Mouse (Mus musculus): ENCODE results near the gene Cpm. TPM values are rescaled to one million over a fixed set of nuclear protein-coding genes. Genes with fewer than 3 reads are reported as not detected.

The Cpm gene
- polyA plus RNA-seq, 1 experiment from 2014 or later = 47.7 TPM

DNA sequence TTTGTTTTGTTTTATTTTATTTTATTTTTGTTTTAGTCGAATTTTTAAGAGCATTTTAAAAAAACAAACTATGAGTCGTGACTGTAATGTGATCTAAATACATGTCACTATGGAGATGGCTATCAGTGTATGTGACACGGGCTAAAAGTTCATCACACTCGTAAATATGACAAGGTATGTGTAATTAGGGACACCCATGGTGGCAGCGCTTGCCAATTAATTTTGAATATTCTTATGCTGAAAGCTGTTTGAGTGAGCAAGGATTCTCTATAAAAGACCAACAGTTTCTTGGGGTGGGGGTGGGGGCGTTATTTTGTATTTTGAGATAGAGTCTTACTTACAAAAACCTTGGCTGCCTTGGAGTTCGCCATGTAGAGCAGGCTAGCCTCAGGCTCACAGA, 96.4 kb downstream of the Cpm start:
- H3K4me2 ChIP-seq (ENCODE audit: low read depth, low read length) = no peak overlapping the region
- no peaks in the 10 kb centered on the region for H3K27me3 ChIP-seq (replicated peaks; ENCODE audit: control insufficient read depth, insufficient read depth, low read length)
- H3K4me1 ChIP-seq (ENCODE audit: control insufficient read depth, insufficient read depth, low read length) = no peaks in the 10 kb centered on the region
- 76% methylated on average over 7 of the region's 7 CpGs for WGBS
- no peaks in the 10 kb centered on the region for H3K9me3 ChIP-seq (ENCODE audit: control insufficient read depth, low read length)
- no peak overlapping the region for H3K4me3 ChIP-seq (ENCODE audit: low read length)
- no peak for ATAC-seq
- H3K36me3 ChIP-seq (ENCODE audit: control insufficient read depth, insufficient read depth, low read length) = no peaks in the 10 kb centered on the region
- no peak overlapping the region for H3K9ac ChIP-seq (ENCODE audit: low read depth, low read length)
- no peak overlapping the region for H3K27ac ChIP-seq (ENCODE audit: low read length)

DNA sequence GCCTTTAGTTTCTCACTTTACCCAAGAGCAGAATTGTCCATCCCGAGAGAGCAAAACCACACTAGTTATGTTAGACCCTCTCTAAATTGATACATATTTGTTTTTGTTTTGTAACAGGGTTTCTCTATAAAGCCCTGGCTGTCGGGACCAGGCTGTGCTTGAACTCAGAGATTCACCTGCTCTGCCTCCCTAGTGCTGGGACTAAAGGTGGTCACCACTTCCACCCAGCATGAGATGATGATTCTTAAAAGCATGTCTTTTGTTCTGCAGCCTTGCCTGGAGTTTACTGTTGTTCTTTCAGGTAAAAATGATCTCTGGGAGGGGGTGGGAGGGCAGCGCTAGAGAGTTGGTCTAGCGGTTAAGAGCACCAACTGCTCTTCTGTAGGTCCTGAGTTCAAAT, 97.0 kb downstream of the Cpm start:
- Histone ChIP-seq H3K4me3 (ENCODE audit: low read length) (no peak overlapping the region), H3K27ac (ENCODE audit: low read length) (no peak overlapping the region), H3K4me2 (ENCODE audit: low read depth, low read length) (no peak overlapping the region), H3K4me1 (ENCODE audit: control insufficient read depth, insufficient read depth, low read length) (no peaks in the 10 kb centered on the region), H3K9ac (ENCODE audit: low read depth, low read length) (no peak overlapping the region), H3K36me3 (ENCODE audit: control insufficient read depth, insufficient read depth, low read length) (no peaks in the 10 kb centered on the region), H3K9me3 (ENCODE audit: control insufficient read depth, low read length) (no peaks in the 10 kb centered on the region), H3K27me3 (replicated peaks; ENCODE audit: control insufficient read depth, insufficient read depth, low read length) (no peaks in the 10 kb centered on the region)
- ATAC-seq = no peak
- 96% methylated on average over 4 of the region's 4 CpGs for WGBS

DNA sequence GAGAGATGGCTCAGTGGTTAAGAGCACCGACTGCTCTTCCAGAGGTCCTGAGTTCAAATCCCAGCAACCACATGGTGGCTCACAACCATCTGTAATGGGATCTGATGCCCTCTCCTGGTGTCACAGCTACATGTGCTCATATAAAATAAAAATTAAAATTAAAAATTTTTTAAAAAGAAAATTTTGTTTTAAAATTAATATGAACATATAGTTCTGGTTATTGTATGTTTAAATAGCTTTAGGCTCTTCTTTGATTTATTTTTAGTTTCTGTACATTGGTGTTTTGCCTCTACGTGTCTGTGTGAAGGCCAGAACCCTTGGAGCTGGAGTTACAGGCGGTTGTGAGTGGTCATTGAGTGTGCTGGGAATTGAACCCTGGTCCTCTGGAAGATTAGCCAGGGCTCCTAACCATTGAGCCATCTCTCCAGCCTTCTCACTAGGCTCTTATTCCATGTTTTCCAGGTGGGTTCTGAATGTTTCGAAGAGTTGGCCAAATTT, 97.6 kb downstream of the Cpm start:
- Histone ChIP-seq H3K9ac (ENCODE audit: low read depth, low read length) (no peak overlapping the region), H3K4me1 (ENCODE audit: control insufficient read depth, insufficient read depth, low read length) (no peaks in the 10 kb centered on the region), H3K9me3 (ENCODE audit: control insufficient read depth, low read length) (no peaks in the 10 kb centered on the region), H3K27ac (ENCODE audit: low read length) (no peak overlapping the region), H3K4me2 (ENCODE audit: low read depth, low read length) (no peak overlapping the region), H3K27me3 (replicated peaks; ENCODE audit: control insufficient read depth, insufficient read depth, low read length) (no peaks in the 10 kb centered on the region), H3K36me3 (ENCODE audit: control insufficient read depth, insufficient read depth, low read length) (no peaks in the 10 kb centered on the region), H3K4me3 (ENCODE audit: low read length) (no peak overlapping the region)
- 96% methylated on average over 4 of the region's 4 CpGs for WGBS
- no peak for ATAC-seq

DNA sequence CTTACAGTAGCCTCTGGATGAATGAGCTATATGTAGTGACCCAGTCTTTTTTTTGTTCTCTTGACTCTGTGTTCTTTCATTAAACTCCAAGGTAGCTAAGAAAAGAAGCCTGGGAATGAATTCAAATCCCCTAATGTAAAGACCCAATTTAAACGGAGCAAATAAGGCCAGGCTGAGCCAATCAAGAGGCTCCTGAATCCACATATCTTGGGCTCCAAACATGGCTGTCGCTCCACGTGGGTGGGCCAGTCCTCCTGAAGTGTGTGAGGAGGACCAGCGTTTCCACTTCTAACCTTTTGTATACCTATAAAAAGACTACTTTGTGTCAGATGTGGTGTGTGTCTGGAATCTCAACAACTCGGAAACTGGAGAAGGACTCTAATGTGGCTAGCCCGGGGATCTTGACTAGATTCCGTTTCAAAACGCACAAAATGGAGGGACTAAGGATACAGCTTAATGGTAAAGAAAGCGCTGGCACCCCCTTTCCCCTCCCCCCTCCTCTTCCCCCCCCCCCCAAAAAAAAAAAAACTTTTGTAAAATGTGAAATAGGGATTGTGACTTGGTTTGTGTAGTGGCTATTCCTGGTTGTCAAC, 98.3 kb downstream of the Cpm start:
- Histone ChIP-seq H3K4me1 (ENCODE audit: control insufficient read depth, insufficient read depth, low read length) (no peaks in the 10 kb centered on the region), H3K9me3 (ENCODE audit: control insufficient read depth, low read length) (no peaks in the 10 kb centered on the region), H3K9ac (ENCODE audit: low read depth, low read length) (no peak overlapping the region), H3K4me2 (ENCODE audit: low read depth, low read length) (no peak overlapping the region), H3K36me3 (ENCODE audit: control insufficient read depth, insufficient read depth, low read length) (no peaks in the 10 kb centered on the region), H3K27ac (ENCODE audit: low read length) (no peak overlapping the region), H3K4me3 (ENCODE audit: low read length) (no peak overlapping the region), H3K27me3 (replicated peaks; ENCODE audit: control insufficient read depth, insufficient read depth, low read length) (no peaks in the 10 kb centered on the region)
- 69% methylated on average over 9 of the region's 9 CpGs for WGBS
- ATAC-seq = no peak

DNA sequence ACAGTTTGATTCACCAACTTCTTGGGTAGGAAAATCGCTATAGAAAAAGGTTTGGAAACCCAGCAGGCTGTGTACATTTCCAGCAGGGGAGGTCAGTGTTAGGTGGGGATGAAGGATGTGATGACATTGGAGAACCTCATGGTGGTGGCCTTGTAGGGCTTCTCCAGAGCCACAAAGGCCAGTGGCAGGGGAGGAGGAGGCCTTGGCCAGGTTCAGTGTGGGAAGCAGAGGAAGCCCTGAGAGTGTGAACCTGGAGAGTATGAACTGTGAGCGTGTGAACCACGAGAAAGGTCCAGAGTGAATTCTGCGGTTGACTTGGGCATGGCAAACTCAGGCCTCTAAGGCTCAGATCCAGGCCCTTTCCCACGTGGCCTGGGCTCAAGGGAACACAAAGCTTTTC, 99.3 kb downstream of the Cpm start:
- Histone ChIP-seq H3K9ac (ENCODE audit: low read depth, low read length) (no peak overlapping the region), H3K4me3 (ENCODE audit: low read length) (no peak overlapping the region), H3K4me2 (ENCODE audit: low read depth, low read length) (no peak overlapping the region), H3K27ac (ENCODE audit: low read length) (no peak overlapping the region), H3K27me3 (replicated peaks; ENCODE audit: control insufficient read depth, insufficient read depth, low read length) (no peaks in the 10 kb centered on the region), H3K36me3 (ENCODE audit: control insufficient read depth, insufficient read depth, low read length) (no peaks in the 10 kb centered on the region), H3K9me3 (ENCODE audit: control insufficient read depth, low read length) (no peaks in the 10 kb centered on the region), H3K4me1 (ENCODE audit: control insufficient read depth, insufficient read depth, low read length) (no peaks in the 10 kb centered on the region)
- ATAC-seq = no peak
- WGBS = 83% methylated on average over 5 of the region's 5 CpGs

DNA sequence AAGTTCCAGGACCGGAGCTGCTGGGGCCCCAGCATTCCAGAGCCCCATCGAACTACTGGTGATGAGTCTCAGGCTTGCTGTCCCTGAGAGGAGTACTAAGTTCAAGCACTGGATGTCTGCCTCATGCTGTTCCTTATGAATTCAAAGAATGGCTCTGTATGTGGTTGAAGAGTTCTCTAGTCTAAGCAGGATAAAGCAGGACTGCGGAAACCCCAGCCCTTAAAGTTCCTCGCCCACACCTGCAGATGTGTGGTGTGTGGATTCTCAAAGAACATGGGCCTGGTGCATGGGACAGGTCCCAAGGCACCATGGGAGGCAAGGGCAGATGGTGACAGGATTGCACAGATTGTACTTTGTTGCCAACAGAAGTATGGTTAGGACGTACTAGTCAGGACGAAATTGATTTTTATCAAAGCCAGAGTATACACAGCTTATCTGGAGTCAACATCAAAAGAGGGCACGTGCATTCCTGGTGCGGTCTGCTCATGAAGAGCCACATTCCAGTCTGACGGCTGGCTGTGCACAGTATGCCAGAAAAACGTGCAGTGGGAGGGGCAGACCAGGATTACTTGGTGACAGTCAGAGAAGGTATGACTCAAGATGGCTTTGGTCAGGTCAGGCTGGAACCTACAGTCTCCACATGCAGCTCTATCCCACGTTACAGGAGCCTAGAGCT, 100.0 kb downstream of the Cpm start:
- no peaks in the 10 kb centered on the region for H3K36me3 ChIP-seq (ENCODE audit: control insufficient read depth, insufficient read depth, low read length)
- 0 out of 2 replicates have a peak, but pooled peaks have one; percentile 11 for ATAC-seq
- no peak overlapping the region for H3K27ac ChIP-seq (ENCODE audit: low read length)
- no peaks in the 10 kb centered on the region for H3K9me3 ChIP-seq (ENCODE audit: control insufficient read depth, low read length)
- H3K4me1 ChIP-seq (ENCODE audit: control insufficient read depth, insufficient read depth, low read length) = no peaks in the 10 kb centered on the region
- no peak overlapping the region for H3K9ac ChIP-seq (ENCODE audit: low read depth, low read length)
- 57% methylated on average over 11 of the region's 11 CpGs for WGBS
- no peak overlapping the region for H3K4me3 ChIP-seq (ENCODE audit: low read length)
- H3K27me3 ChIP-seq (replicated peaks; ENCODE audit: control insufficient read depth, insufficient read depth, low read length) = no peaks in the 10 kb centered on the region
- H3K4me2 ChIP-seq (ENCODE audit: low read depth, low read length) = no peak overlapping the region

DNA sequence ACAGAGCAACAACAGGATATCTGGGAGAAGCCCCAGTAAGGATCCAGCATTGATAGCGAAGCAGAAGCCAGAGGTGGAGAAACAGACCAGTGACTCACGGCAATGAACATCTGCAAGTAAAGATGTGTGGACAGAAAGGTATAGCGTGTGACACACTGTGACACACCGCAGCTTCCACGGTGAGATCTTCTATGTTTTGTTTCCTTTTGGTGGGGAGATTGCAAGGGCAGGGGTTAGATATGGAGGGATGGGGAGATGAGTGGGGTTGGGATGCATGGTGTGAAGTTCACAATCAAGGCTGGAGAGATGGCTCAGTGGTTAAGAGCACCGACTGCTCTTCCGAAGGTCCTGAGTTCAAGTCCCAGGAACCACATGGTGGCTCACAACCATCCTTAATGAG, 100.8 kb downstream of the Cpm start:
- 94% methylated on average over 7 of the region's 7 CpGs for WGBS
- Histone ChIP-seq H3K9me3 (ENCODE audit: control insufficient read depth, low read length) (no peaks in the 10 kb centered on the region), H3K4me2 (ENCODE audit: low read depth, low read length) (no peak overlapping the region), H3K36me3 (ENCODE audit: control insufficient read depth, insufficient read depth, low read length) (no peaks in the 10 kb centered on the region), H3K4me1 (ENCODE audit: control insufficient read depth, insufficient read depth, low read length) (no peaks in the 10 kb centered on the region), H3K27ac (ENCODE audit: low read length) (no peak overlapping the region), H3K9ac (ENCODE audit: low read depth, low read length) (no peak overlapping the region), H3K4me3 (ENCODE audit: low read length) (no peak overlapping the region), H3K27me3 (replicated peaks; ENCODE audit: control insufficient read depth, insufficient read depth, low read length) (no peaks in the 10 kb centered on the region)
- ATAC-seq = no peak

DNA sequence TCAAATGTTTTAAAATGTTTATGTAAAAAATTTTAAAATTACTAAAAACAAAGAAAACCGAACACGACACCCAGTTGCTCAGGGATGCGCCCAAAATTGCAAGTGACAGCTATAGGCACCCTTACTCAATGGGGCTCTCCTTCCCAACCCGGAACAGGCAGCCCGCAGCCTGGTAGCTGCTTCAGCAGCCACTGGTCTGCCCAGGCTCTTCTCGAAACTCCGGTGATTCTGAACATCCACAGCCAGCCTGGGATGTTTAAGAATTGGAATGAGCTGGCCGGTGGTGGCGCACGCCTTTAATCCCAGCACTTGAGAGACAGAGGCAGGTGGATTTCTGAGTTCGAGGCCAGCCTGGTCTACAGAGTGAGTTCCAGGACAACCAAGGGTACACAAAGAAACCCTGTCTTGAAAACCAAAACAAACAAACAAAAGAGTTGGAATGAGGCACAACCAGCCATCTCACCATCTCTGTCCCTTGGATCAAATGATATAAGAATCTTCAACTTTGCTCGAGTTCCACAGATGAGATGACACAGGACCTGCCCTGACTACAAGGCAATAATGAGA, 101.4 kb downstream of the Cpm start:
- no peak overlapping the region for H3K27ac ChIP-seq (ENCODE audit: low read length)
- no peaks in the 10 kb centered on the region for H3K4me1 ChIP-seq (ENCODE audit: control insufficient read depth, insufficient read depth, low read length)
- no peak overlapping the region for H3K4me3 ChIP-seq (ENCODE audit: low read length)
- no peak overlapping the region for H3K9ac ChIP-seq (ENCODE audit: low read depth, low read length)
- no peak overlapping the region for H3K4me2 ChIP-seq (ENCODE audit: low read depth, low read length)
- no peak for ATAC-seq
- no peaks in the 10 kb centered on the region for H3K36me3 ChIP-seq (ENCODE audit: control insufficient read depth, insufficient read depth, low read length)
- H3K27me3 ChIP-seq (replicated peaks; ENCODE audit: control insufficient read depth, insufficient read depth, low read length) = no peaks in the 10 kb centered on the region
- 94% methylated on average over 12 of the region's 12 CpGs for WGBS
- no peaks in the 10 kb centered on the region for H3K9me3 ChIP-seq (ENCODE audit: control insufficient read depth, low read length)

DNA sequence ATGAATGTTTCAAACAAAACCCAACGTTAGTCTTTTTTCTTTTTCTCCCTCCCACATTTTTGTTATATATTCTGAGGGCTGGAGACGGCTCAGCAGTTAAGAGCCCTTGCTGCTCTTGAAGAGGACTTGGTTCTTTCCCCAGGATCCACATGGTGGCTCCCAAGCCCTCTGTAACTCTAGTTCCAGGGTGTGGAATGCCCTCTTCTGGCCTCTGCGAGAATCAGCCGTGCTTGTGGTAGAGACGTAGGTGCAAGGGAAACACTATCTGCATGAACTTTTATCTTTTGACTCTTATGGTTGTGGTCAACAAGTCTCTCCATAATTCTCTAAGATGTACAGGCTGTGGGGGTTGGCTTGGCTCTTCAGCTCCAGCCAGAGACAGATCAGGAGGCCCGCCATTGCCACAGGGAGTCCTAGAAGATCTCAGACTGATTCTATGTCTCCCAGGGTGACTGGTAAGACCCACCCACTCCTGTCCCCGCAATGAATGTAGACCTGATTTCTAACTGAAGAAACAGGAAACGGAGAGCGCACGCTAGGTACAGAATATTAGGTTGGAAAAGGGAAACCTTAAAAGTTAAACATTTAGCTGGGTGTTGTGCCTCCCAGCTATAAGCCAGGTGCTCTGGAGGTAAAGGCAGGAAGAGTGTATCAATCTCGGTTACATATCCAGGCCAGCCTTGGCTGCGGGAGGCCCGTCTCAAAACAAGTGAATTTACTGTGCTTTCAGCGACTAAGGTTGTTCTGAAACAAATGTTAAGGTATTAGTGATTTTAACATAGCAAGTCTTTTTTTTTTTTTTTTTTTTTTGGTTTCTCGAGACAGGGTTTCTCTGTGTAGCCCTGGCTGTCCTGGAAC, 102.2 kb downstream of the Cpm start:
- Histone ChIP-seq H3K4me2 (ENCODE audit: low read depth, low read length) (no peak overlapping the region), H3K4me3 (ENCODE audit: low read length) (no peak overlapping the region), H3K4me1 (ENCODE audit: control insufficient read depth, insufficient read depth, low read length) (no peaks in the 10 kb centered on the region), H3K9me3 (ENCODE audit: control insufficient read depth, low read length) (no peaks in the 10 kb centered on the region), H3K36me3 (ENCODE audit: control insufficient read depth, insufficient read depth, low read length) (no peaks in the 10 kb centered on the region), H3K9ac (ENCODE audit: low read depth, low read length) (no peak overlapping the region), H3K27me3 (replicated peaks; ENCODE audit: control insufficient read depth, insufficient read depth, low read length) (no peaks in the 10 kb centered on the region), H3K27ac (ENCODE audit: low read length) (no peak overlapping the region)
- 63% methylated on average over 15 of the region's 15 CpGs for WGBS
- peak; percentile 66; the same call in 1 of the 2 replicates for ATAC-seq
